Mouse (Mus musculus): ENCODE results near the gene Ccdc86. TPM values are rescaled to one million over a fixed set of nuclear protein-coding genes. Genes with fewer than 3 reads are reported as not detected.
A peak's percentile ranks its signal among the peaks of the same experiment; 100 is the strongest.

Gene Ccdc86
- total RNA-seq, 2 experiments from 2014 or later, result 6.7 to 7.9 TPM

GRCm38 (mm10) chr19:10914291-10914690 is 34.8 kb downstream of the Ccdc86 start:
- no peak for DNase-seq (ENCODE audit: low spot score in 2 of 2)

- no peak for DNase-seq (ENCODE audit: low spot score in 2 of 2)
These were observed 39.9 kb downstream of the Ccdc86 start for GRCm38 (mm10) chr19:10909087-10909721.

GRCm38 (mm10) chr19:10907891-10908290 is 41.2 kb downstream of the Ccdc86 start:
- peak; percentile 48 to 59 for DNase-seq (ENCODE audit: low spot score in 2 of 2)

- DNase-seq (ENCODE audit: low spot score in 2 of 2), result no peak
These were observed 43.4 kb downstream of the Ccdc86 start for GRCm38 (mm10) chr19:10905728-10906000.

GRCm38 (mm10) chr19:10904927-10905727 is 43.9 kb downstream of the Ccdc86 start:
- peak; percentile 42 to 60 for DNase-seq (ENCODE audit: low spot score in 2 of 2)

- no peak for DNase-seq (ENCODE audit: low spot score in 2 of 2)
These were observed 44.6 kb downstream of the Ccdc86 start for GRCm38 (mm10) chr19:10904512-10904911.

- no peak for DNase-seq (ENCODE audit: low spot score in 2 of 2)
These were observed 48.0 kb downstream of the Ccdc86 start for GRCm38 (mm10) chr19:10901046-10901445.

GRCm38 (mm10) chr19:10900315-10900714 is 48.8 kb downstream of the Ccdc86 start:
- DNase-seq (ENCODE audit: low spot score in 2 of 2), result no peak

GRCm38 (mm10) chr19:10897491-10897890 is 51.6 kb downstream of the Ccdc86 start:
- no peak for DNase-seq (ENCODE audit: low spot score in 2 of 2)

- DNase-seq (ENCODE audit: low spot score in 2 of 2), result no peak
These were observed 52.2 kb downstream of the Ccdc86 start for GRCm38 (mm10) chr19:10896849-10897248.

GRCm38 (mm10) chr19:10895708-10896107 is 53.4 kb downstream of the Ccdc86 start:
- DNase-seq (ENCODE audit: low spot score in 2 of 2), result no peak

- DNase-seq (ENCODE audit: low spot score in 2 of 2), result peak; percentile 99 to 100
These were observed 54.0 kb downstream of the Ccdc86 start, which contains the start of gene Prpf19 for GRCm38 (mm10) chr19:10895016-10895528. TSS of gene Prpf19 (plus strand) at chr19:10895231.

GRCm38 (mm10) chr19:10892201-10892600 is 56.9 kb downstream of the Ccdc86 start:
- DNase-seq (ENCODE audit: low spot score in 2 of 2), result no peak

Other genes with a start within 250 kb of the Ccdc86 start
- under 1 TPM in 1 of 2 experiments, not detected in 1; 0.16 TPM for gene Cd5, start 210.3 kb downstream of the Ccdc86 start, total RNA-seq (2021)
- 1 to 10 TPM; 1.9 to 2.4 TPM for gene Cd6, start 119.2 kb downstream of the Ccdc86 start, total RNA-seq (2021)
- 1 to 10 TPM; 1.2 to 1.4 TPM for gene Slc15a3, start 109.5 kb downstream of the Ccdc86 start, total RNA-seq (2021)
- gene Tmem132a, start 79.3 kb downstream of the Ccdc86 start, total RNA-seq (2021), result 100 to 1,000 TPM; 233 to 258 TPM
- gene Tmem109, start 67.3 kb downstream of the Ccdc86 start, total RNA-seq (2021), result 10 to 100 TPM; 47.7 to 55.1 TPM
- gene Prpf19, start 54.0 kb downstream of the Ccdc86 start, total RNA-seq (2021), result 100 to 1,000 TPM; 207 to 211 TPM
- not detected for gene Zp1, start 28.6 kb downstream of the Ccdc86 start, total RNA-seq (2021)
- gene Ptgdr2, start 12.1 kb downstream of the Ccdc86 start, total RNA-seq (2021), result under 1 TPM in 1 of 2 experiments, not detected in 1; 0.23 TPM
- gene Ms4a10, start 25.4 kb upstream of the Ccdc86 start, total RNA-seq (2021), result not detected
- gene Ms4a15, start 44.0 kb upstream of the Ccdc86 start, total RNA-seq (2021), result not detected
- not detected for gene Ms4a18, start 68.8 kb upstream of the Ccdc86 start, total RNA-seq (2021)
- gene Ms4a8a, start 131.8 kb upstream of the Ccdc86 start, total RNA-seq (2021), result under 1 TPM in 1 of 2 experiments, not detected in 1; 0.46 TPM
- not detected for gene 1700017D01Rik, start 181.6 kb upstream of the Ccdc86 start, total RNA-seq (2021)
- gene 1700025F22Rik, start 216.1 kb upstream of the Ccdc86 start, total RNA-seq (2021), result not detected
- not detected for gene Ms4a13, start 247.5 kb upstream of the Ccdc86 start, total RNA-seq (2021)